ENCODE assay signal across 7 mouse cellular contexts in the genomic region with DNA sequence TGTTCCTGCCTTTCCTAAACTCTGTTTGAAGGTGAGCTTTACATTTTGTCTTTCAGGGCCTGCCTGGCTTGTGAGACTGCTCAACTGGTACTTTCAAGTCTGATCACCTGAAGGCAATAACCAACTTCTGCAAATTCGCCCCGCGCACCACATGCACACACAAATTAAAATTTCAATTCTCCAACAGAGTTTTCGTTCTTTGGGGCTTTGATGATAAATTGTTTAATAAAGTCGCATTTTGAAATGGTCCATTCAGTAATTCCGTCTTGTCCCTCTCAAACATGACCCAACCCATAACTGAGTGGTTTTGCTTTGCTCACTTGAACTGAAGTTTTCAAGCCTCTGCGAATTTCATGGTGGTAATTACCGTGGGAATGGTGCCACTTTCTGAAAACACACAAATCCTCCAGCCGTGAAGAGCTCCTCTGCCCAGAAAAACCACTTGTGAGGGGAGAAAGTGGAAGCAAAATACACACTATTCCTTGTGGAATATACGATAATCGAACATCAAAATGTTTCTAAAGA. TPM values are rescaled to one million over a fixed set of nuclear protein-coding genes. Genes with fewer than 3 reads are reported as not detected.
DNase-seq lines count a peak whose midpoint lies in the region; ATAC-seq and TF ChIP-seq lines count a peak whose summit lies in the region.

No protein-coding gene starts in this region.

- H3K4me2 ChIP-seq in forebrain, embryonic 11.5 days (ENCODE audit: low read depth, low read length, severe bottlenecking), result peak overlapping the region; percentile 63
- peak overlapping the region; percentile 98 for H3K4me2 ChIP-seq in liver, embryonic 13.5 days

- TF ChIP-seq POLR2A in spleen, adult 2 months (IDR thresholded peaks at IDR 0.05; ENCODE audit: low read depth, low read length), result no peak
- no peak for TF ChIP-seq POLR2A in small intestine, adult 2 months (IDR thresholded peaks at IDR 0.05; ENCODE audit: low read depth, low read length)

- TF ChIP-seq CTCF in spleen, adult 2 months (IDR thresholded peaks at IDR 0.05; ENCODE audit: extremely low read depth, insufficient read depth, insufficient read length, insufficient replicate concordance), result no peak
- no peak for TF ChIP-seq CTCF in small intestine, adult 2 months (IDR thresholded peaks at IDR 0.05; ENCODE audit: extremely low read depth, insufficient read length, insufficient replicate concordance, low read depth, low read length)

- H3K9me3 ChIP-seq in forebrain, embryonic 11.5 days (ENCODE audit: control insufficient read depth, low read length), result no peaks in the 10 kb centered on the region
- H3K9me3 ChIP-seq in liver, embryonic 13.5 days (replicated peaks), result no peaks in the 10 kb centered on the region

- 22% methylated on average over 11 of the region's 11 CpGs for WGBS in spleen, adult 2 months
- WGBS in forebrain, embryonic 11.5 days, result 39% methylated on average over 11 of the region's 11 CpGs
- WGBS in liver, embryonic 13.5 days (ENCODE audit: insufficient replicate concordance), result 40% methylated on average over 11 of the region's 11 CpGs
- 16% methylated on average over 11 of the region's 11 CpGs for WGBS in small intestine, adult 2 months

- peaks cover 2% of the 10 kb centered on the region for H3K4me1 ChIP-seq in spleen, adult 2 months (ENCODE audit: control insufficient read depth, insufficient read depth, insufficient read length)
- H3K4me1 ChIP-seq in forebrain, embryonic 11.5 days (replicated peaks; ENCODE audit: control insufficient read depth, insufficient read depth, low read length), result peaks cover 2% of the 10 kb centered on the region; the same call in 1 of the 2 replicates
- peaks cover 32% of the 10 kb centered on the region for H3K4me1 ChIP-seq in liver, embryonic 13.5 days (replicated peaks)
- H3K4me1 ChIP-seq in small intestine, adult 2 months (ENCODE audit: control insufficient read depth, insufficient read depth, insufficient read length, low read length), result no peaks in the 10 kb centered on the region; the same call in 1 of the 2 replicates

- no peaks in the 10 kb centered on the region for H3K36me3 ChIP-seq in spleen, adult 2 months (ENCODE audit: control insufficient read depth, insufficient read depth, low read length)
- no peaks in the 10 kb centered on the region; the same call in 1 of the 2 replicates for H3K36me3 ChIP-seq in forebrain, embryonic 11.5 days (ENCODE audit: control insufficient read depth, insufficient read depth, low read length)
- peaks cover 5% of the 10 kb centered on the region; the same call in 1 of the 2 replicates for H3K36me3 ChIP-seq in liver, embryonic 13.5 days
- no peaks in the 10 kb centered on the region for H3K36me3 ChIP-seq in small intestine, adult 2 months (ENCODE audit: control insufficient read depth, insufficient read depth, low read length)

- no peak for DNase-seq in spleen, adult 2 months (ENCODE audit: low read depth in 1 of 2, low spot score in 2 of 2)
- DNase-seq in spleen, postnatal 4 days (ENCODE audit: low spot score in 2 of 2), result no peak
- DNase-seq in forebrain, embryonic 11.5 days (ENCODE audit: low spot score), result no peak
- DNase-seq in liver, embryonic 13.5 days, result no peak
- no peak for DNase-seq in gastrocnemius, adult 8-10 months (ENCODE audit: low spot score in 2 of 2)
- DNase-seq in right cerebral cortex, adult 2 months (ENCODE audit: low spot score in 2 of 2), result no peak

- H3K4me3 ChIP-seq in spleen, adult 2 months (ENCODE audit: extremely low read depth, insufficient read depth, insufficient read length), result peak overlapping the region; percentile 71; the same call in 1 of the 2 replicates
- H3K4me3 ChIP-seq in forebrain, embryonic 11.5 days (ENCODE audit: low read depth, low read length), result peak overlapping the region; percentile 95
- H3K4me3 ChIP-seq in liver, embryonic 13.5 days (replicated peaks), result peak overlapping the region; percentile 90
- peak overlapping the region; percentile 96 for H3K4me3 ChIP-seq in small intestine, adult 2 months (ENCODE audit: low read depth, low read length)

- H3K9ac ChIP-seq in forebrain, embryonic 11.5 days (ENCODE audit: low read length), result peak overlapping the region; percentile 99
- H3K9ac ChIP-seq in liver, embryonic 13.5 days, result peak overlapping the region; percentile 93

- no peaks in the 10 kb centered on the region for H3K27me3 ChIP-seq in spleen, adult 2 months (ENCODE audit: control insufficient read depth, insufficient read depth, low read length)
- no peaks in the 10 kb centered on the region for H3K27me3 ChIP-seq in forebrain, embryonic 11.5 days (ENCODE audit: control insufficient read depth, insufficient read depth, low read length)
- H3K27me3 ChIP-seq in liver, embryonic 13.5 days, result no peaks in the 10 kb centered on the region
- no peaks in the 10 kb centered on the region for H3K27me3 ChIP-seq in small intestine, adult 2 months (ENCODE audit: control insufficient read depth, insufficient read depth, low read length)

- ATAC-seq in forebrain, embryonic 11.5 days (replicated peaks; ENCODE audit: low FRiP score), result no peak
- ATAC-seq in liver, embryonic 13.5 days (ENCODE audit: low read depth), result no peak

- H3K27ac ChIP-seq in spleen, adult 2 months (ENCODE audit: insufficient read depth, low read length), result peak overlapping the region; percentile 58
- 0 out of 2 replicates have a peak overlapping the region, but pooled peaks have one; percentile 18 for H3K27ac ChIP-seq in forebrain, embryonic 11.5 days (ENCODE audit: low read depth, low read length)
- peak overlapping the region; percentile 72 for H3K27ac ChIP-seq in liver, embryonic 13.5 days
- H3K27ac ChIP-seq in small intestine, adult 2 months (ENCODE audit: insufficient read depth, low read depth, low read length), result peak overlapping the region; percentile 82

RNA-seq across cellular contexts. Expression of gene Sinhcaf, which starts 0.7 kb away (rescaled TPM):
- polyA plus RNA-seq in spleen, adult 2 months (2012; rRNA removed), result 2.7 and 2.8 TPM in 2 replicates
- 292 and 305 TPM in 2 replicates for polyA plus RNA-seq in forebrain, embryonic 11.5 days (2014; fragmentation: Nextera tagmentation; extraction: Ambion mirVana)
- polyA plus RNA-seq in liver, embryonic 13.5 days (2015; fragmentation: Nextera tagmentation; extraction: Ambion mirVana), result 27.0 and 32.8 TPM in 2 replicates
- polyA plus RNA-seq in small intestine, adult 2 months (2012; rRNA removed), result 0.57 and 1.5 TPM in 2 replicates
- under 1 TPM; 0.29 to 0.82 (median 0.59) TPM for total RNA-seq in gastrocnemius, adult 8-10 months (2022)

RNA-seq across cellular contexts. Expression of gene Caprin2, which starts 50.9 kb away (rescaled TPM):
- polyA plus RNA-seq in spleen, adult 2 months (2012; rRNA removed), result 2.1 and 2.9 TPM in 2 replicates
- polyA plus RNA-seq in forebrain, embryonic 11.5 days (2014; fragmentation: Nextera tagmentation; extraction: Ambion mirVana), result 14.1 and 15.8 TPM in 2 replicates
- polyA plus RNA-seq in liver, embryonic 13.5 days (2015; fragmentation: Nextera tagmentation; extraction: Ambion mirVana), result 7.2 and 8.0 TPM in 2 replicates
- polyA plus RNA-seq in small intestine, adult 2 months (2012; rRNA removed), result 1.6 and 1.7 TPM in 2 replicates
- 1 to 10 TPM; 2.2 to 3.3 (median 3.1) TPM for total RNA-seq in gastrocnemius, adult 8-10 months (2022)

Comparison
In these comparisons a context has a peak if more than half of its experiments do, and no peak if none do; other contexts are left out.
1. H3K27ac ChIP-seq: peak in every context shown above with its lines; median percentile 82 in small intestine, adult 2 months; 72 in liver, embryonic 13.5 days; 58 in spleen, adult 2 months; 18 in forebrain, embryonic 11.5 days.